28 mouse cellular contexts compared by ENCODE assay signal in the genomic region with DNA sequence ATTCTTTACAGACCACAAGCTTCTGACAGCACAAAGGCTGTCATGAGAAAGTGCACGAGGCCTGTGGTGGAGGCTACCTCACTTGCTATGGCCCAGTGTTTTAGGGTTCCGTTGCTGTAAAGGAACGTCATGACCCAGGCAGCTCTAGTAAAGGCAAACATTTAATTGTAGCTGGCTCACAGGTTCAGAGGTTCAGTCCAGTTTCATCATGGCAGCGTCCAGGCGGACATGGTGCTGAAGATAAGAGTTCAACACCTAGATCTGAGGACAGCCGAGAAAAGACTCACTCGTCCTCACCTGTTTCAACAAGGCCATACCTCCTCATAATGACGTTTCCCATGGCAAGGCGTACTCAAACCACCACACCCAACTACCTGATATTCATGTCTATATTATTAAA.
"Had no signal": no experiment of that assay in that cellular context is flagged by ENCODE, and none has a peak within 500 bp of the region (broad histone marks: within the 10 kb centered on the region; RNA-seq: fewer than 3 reads in every experiment).

No protein-coding gene starts in this region.

- DNase-seq: left cerebral cortex, postnatal 4 days; liver; liver, embryonic 13.5 days; liver, postnatal 0 days; lung, adult 18-20 months; lung, adult 2 months; lung, embryonic 14.5 days; lung, postnatal 10 days; lung, postnatal 14 days; lung, postnatal 36 days; lung, postnatal 4 days; midbrain, embryonic 14.5 days had no signal

- H3K4me1 ChIP-seq: limb, embryonic 10.5 days; limb, embryonic 12.5 days; limb, embryonic 13.5 days; limb, embryonic 15.5 days; liver, embryonic 12.5 days; liver, embryonic 13.5 days; liver, embryonic 15.5 days; lung, embryonic 15.5 days; megakaryocyte, embryonic 14.5 days; midbrain, embryonic 10.5 days; midbrain, embryonic 12.5 days; midbrain, embryonic 13.5 days; midbrain, embryonic 15.5 days had no signal

- H3K4me3 ChIP-seq: left cerebral cortex, adult 2 months; limb, embryonic 10.5 days; limb, embryonic 12.5 days; limb, embryonic 13.5 days; limb, embryonic 15.5 days; liver, embryonic 12.5 days; liver, embryonic 13.5 days; liver, embryonic 15.5 days; lung, embryonic 15.5 days; megakaryocyte, embryonic 14.5 days; midbrain, embryonic 10.5 days; midbrain, embryonic 12.5 days; midbrain, embryonic 13.5 days; midbrain, embryonic 15.5 days; myocyte had no signal

- H3K27ac ChIP-seq: left cerebral cortex, adult 2 months; limb, embryonic 10.5 days; limb, embryonic 12.5 days; limb, embryonic 13.5 days; limb, embryonic 15.5 days; liver, embryonic 12.5 days; liver, embryonic 13.5 days; liver, embryonic 14.5 days; liver, embryonic 15.5 days; lung, embryonic 15.5 days; macrophage; midbrain, embryonic 10.5 days; midbrain, embryonic 12.5 days; midbrain, embryonic 13.5 days; midbrain, embryonic 15.5 days had no signal

- H3K27me3 ChIP-seq: limb, embryonic 12.5 days; limb, embryonic 13.5 days; limb, embryonic 15.5 days; liver, embryonic 12.5 days; liver, embryonic 13.5 days; liver, embryonic 15.5 days; lung, embryonic 15.5 days; megakaryocyte, embryonic 14.5 days; midbrain, embryonic 12.5 days; midbrain, embryonic 13.5 days; midbrain, embryonic 15.5 days had no signal

- H3K36me3 ChIP-seq: limb, embryonic 10.5 days; limb, embryonic 12.5 days; limb, embryonic 13.5 days; limb, embryonic 15.5 days; liver, embryonic 12.5 days; liver, embryonic 13.5 days; liver, embryonic 15.5 days; lung, embryonic 15.5 days; midbrain, embryonic 10.5 days; midbrain, embryonic 12.5 days; midbrain, embryonic 13.5 days; midbrain, embryonic 15.5 days had no signal
